Mouse (Mus musculus) kidney, adult 2 months (tissue): ENCODE data around the gene Gpx1. TPM values are rescaled to one million over a fixed set of nuclear protein-coding genes. Genes with fewer than 3 reads are reported as not detected.

Source experiments
- DNase-seq: peaks from one replicate; pipeline ENCODE4 v3.0.0; 2021
- H3K27ac ChIP-seq: fragments of 200-500 bp; 2 replicates; pipeline ENCODE4 v1.5.1; 2012; ENCODE audit warnings: low read depth, low read length, control low read depth, inconsistent platforms; ENCODE audit not compliant: insufficient read depth
- H3K27me3 ChIP-seq: fragments of 200-500 bp; replicated peaks from 2 replicates; pipeline ENCODE4 v1.6.1; 2012; ENCODE audit warnings: mild to moderate bottlenecking, moderate library complexity, low read length, inconsistent platforms; ENCODE audit not compliant: control insufficient read depth, insufficient read depth
- H3K36me3 ChIP-seq: fragments of 200-500 bp; 2 replicates; pipeline ENCODE4 v1.6.1; 2012; ENCODE audit warnings: mild to moderate bottlenecking, moderate library complexity, low read length, inconsistent platforms; ENCODE audit not compliant: control insufficient read depth, insufficient read depth
- H3K4me1 ChIP-seq: fragments of 200-500 bp; 2 replicates; pipeline ENCODE4 v1.6.1; 2011; ENCODE audit warnings: low read length; ENCODE audit not compliant: control insufficient read depth, insufficient read depth
- H3K4me3 ChIP-seq: fragments of 200-500 bp; 2 replicates; pipeline ENCODE4 v1.5.1; 2011; ENCODE audit warnings: mild to moderate bottlenecking, low read depth, low read length, control low read depth; ENCODE audit not compliant: insufficient read depth
- CTCF ChIP-seq: fragments of 200-500 bp; conservative IDR thresholded peaks from 2 replicates; pipeline ENCODE4 v1.5.1; 2011; ENCODE audit warnings: low read depth, mild to moderate bottlenecking, control low read depth, low read length, moderate library complexity, mixed read lengths; ENCODE audit not compliant: insufficient read depth, insufficient read length
- POLR2A ChIP-seq: fragments of 200-500 bp; IDR thresholded peaks from one replicate; pipeline ENCODE4 v1.6.1; 2011; ENCODE audit warnings: low read depth, low read length, control low read depth
- WGBS: fragments of 180-500 bp; shearing (Covaris S2); methylation state at CpG from one replicate; pipeline ENCODE4 v1.1.7; 2018; 5-methylcytosine and 5-hydroxymethylcytosine counted together
- polyA plus RNA-seq: library from polyadenylated mRNA; depleted of rRNA; stranded (reverse); fragments of >200 nt; gene quantifications from 2 replicates; pipeline ENCODE4 v1.2.3, GENCODE M21; 2012

The Gpx1 gene
- polyA plus RNA-seq, 1 experiment = 5,487 TPM

DNA sequence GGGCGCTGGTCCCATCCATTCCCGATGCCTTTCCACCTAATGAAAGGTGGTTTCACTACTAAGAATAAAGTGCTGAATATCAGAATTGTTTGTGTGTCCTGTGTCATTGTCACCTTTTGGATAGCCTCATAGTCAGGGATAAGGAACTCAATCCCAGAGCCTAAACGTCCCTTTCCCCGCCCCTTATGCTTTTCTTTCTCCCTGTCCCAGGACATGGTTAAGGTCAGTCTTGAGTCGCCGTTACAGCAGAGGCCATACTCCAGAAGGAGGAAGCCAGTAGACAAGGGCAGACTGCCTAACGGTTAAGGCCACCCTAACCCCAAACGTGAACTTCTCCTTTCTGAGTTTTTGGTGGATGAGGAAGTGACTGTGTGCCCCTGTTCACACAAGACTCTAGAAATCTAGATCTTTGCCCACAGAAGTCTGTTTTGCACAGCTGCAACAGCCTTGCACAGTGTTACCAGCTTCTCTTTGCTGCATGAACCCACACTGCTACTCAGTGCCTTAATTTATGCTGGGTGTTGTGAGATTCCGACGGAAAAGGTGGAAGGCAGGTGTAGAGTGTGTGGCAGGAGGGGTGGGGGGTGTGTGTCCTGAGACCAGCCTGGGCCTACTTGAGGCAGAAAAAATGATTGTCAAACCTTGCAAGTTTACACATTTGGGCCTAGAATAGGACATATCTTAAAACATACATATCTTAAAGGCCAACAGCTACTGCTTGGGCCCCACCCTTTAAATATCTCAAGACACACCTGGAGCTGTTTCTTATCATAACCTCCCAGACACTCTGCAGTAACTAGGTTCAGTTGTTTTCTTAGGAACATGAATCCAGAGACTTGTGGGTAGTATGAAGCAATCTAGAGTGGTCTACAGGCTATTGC is 1.8 kb downstream of the Gpx1 start:
- TF ChIP-seq CTCF = no peak
- no peak for TF ChIP-seq POLR2A
- peaks cover 3% of the 10 kb centered on the region; the same call in 1 of the 2 replicates for H3K36me3 ChIP-seq
- peak overlapping the region; percentile 97 for H3K27ac ChIP-seq
- peak overlapping the region; percentile 88 for H3K4me3 ChIP-seq
- WGBS = 16% methylated on average over 10 of the region's 10 CpGs
- DNase-seq = peak; percentile 56
- H3K4me1 ChIP-seq = peaks cover 29% of the 10 kb centered on the region; the same call in 1 of the 2 replicates
- no peaks in the 10 kb centered on the region for H3K27me3 ChIP-seq

DNA sequence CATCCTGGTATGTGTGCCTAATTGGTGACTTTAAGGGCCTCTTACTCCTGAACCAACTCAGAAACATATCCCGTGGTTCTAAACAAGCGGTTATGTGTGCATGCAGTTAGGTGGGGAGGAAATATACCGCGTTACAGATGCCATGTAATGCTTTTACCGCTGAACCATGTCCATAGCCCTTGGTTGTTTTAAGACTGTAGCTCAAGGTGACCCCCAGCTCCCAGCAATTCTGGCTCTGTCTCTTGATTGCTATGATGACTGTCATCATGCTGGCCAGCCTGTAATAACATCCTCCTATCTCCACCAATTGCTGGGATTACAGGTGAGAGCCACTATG is 2.4 kb downstream of the Gpx1 start:
- 30% methylated on average over 5 of the region's 5 CpGs for WGBS
- TF ChIP-seq POLR2A (no peak), CTCF (no peak)
- Histone ChIP-seq H3K27me3 (no peaks in the 10 kb centered on the region), H3K4me3 (peak overlapping the region; percentile 18), H3K27ac (peak overlapping the region; percentile 97), H3K36me3 (peaks cover 3% of the 10 kb centered on the region; the same call in 1 of the 2 replicates), H3K4me1 (peaks cover 29% of the 10 kb centered on the region; the same call in 1 of the 2 replicates)
- no peak for DNase-seq

DNA sequence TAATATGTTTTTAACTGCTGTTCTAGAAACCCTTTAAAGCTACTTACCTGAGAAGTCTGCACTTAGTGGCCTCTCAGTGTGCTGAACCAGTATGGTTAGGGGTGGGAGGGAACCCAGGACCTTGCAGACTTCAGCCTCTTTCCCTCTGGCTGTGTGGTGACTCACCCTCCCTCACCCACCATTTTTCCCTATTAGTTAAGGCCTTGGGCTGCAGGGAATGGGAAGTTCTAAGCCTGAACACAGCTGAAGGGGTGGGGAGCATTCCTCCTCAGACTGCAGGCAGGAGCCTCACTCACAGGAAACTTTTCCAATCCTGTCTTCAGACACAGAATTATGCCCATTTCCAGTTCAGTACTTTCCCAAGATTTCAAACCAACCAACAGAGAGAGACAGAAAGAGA is 3.1 kb downstream of the Gpx1 start:
- Histone ChIP-seq H3K4me1 (peaks cover 31% of the 10 kb centered on the region; the same call in 1 of the 2 replicates), H3K27me3 (no peaks in the 10 kb centered on the region), H3K36me3 (peaks cover 1% of the 10 kb centered on the region; the same call in 1 of the 2 replicates), H3K27ac (peak overlapping the region; percentile 97), H3K4me3 (peak overlapping the region; percentile 20)
- no peak for DNase-seq
- TF ChIP-seq POLR2A = no peak
- TF ChIP-seq CTCF = no peak

DNA sequence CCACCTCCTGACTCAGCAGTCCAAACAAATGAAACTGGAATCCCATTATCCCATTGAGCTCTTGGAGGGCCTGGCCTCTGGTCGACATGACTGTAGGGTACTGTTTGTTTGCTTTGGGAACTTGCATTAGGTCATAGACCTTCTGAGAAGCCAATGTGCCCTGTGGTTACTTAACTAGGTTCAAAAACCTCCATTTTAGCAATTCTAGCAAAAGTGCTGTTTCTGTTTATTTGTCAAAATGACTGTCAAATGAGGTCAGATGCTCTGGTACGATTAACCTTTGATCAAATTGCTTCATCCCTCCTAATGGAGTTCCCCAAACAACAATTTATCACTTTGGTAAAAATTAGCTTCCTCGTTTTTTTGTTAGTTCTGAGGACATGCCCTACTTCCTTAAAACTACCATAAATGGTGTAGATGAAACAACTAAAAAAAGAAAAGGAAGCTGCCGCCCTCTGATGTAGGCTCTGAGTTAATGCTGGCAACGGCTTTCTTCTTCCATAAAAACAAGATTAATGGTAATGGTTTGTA is 3.7 kb downstream of the Gpx1 start:
- DNase-seq = peak; percentile 93

DNA sequence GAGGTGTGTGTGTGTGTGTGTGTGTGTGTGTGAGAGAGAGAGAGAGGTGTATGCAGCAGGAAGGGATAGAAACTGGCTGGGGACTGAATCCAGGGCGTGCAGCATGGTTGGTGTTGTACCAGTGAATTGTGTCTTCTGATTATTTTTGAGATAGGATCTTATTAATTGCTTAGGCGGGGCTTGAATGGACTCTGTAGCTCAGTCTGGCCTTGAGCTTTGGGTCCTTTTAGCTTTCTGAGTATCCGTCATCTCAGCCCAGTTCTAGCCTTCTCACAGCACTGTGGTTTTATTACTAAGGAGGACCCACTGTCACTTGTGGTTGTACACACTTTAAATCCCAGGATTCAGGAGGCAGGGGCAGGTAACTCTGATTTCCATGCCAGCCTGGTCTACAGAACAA is 4.6 kb downstream of the Gpx1 start:
- H3K27ac ChIP-seq = peak overlapping the region; percentile 90
- H3K27me3 ChIP-seq = no peaks in the 10 kb centered on the region
- H3K36me3 ChIP-seq = peaks cover 1% of the 10 kb centered on the region; the same call in 1 of the 2 replicates
- WGBS = 43% methylated on average over 3 of the region's 3 CpGs
- peaks cover 29% of the 10 kb centered on the region; the same call in 1 of the 2 replicates for H3K4me1 ChIP-seq
- DNase-seq = peak; percentile 18
- TF ChIP-seq CTCF (no peak), POLR2A (no peak)
- H3K4me3 ChIP-seq = no peak overlapping the region

More for the DNA sequence above, 3.7 kb downstream of the Gpx1 start:
- Histone ChIP-seq H3K4me1 (peaks cover 31% of the 10 kb centered on the region; the same call in 1 of the 2 replicates), H3K4me3 (no peak overlapping the region), H3K36me3 (peaks cover 1% of the 10 kb centered on the region; the same call in 1 of the 2 replicates), H3K27me3 (no peaks in the 10 kb centered on the region), H3K27ac (peak overlapping the region; percentile 97)
- TF ChIP-seq CTCF (no peak), POLR2A (no peak)
- 14% methylated on average over 5 of the region's 5 CpGs for WGBS

DNA sequence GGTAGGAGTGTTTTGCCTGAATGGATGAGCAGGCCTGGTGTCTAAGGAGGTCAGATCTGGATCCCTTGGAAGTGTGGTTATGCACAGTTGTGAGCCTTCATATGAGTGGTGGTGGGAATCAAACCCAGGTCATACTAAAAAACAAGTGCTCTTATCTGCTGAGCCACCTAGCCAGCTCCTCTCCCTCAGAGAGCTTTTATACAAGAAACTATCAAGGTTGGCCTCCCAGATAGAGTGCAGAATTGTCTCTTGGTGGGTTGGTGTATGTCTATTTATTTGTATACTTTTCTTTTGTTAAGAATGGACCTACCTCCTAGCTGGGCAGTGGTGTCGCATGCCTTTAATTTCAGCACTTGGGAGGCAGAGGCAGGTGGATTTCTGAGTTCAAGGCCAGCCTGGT is 5.1 kb downstream of the Gpx1 start:
- WGBS = 94% methylated on average over 1 of the region's 1 CpGs
- H3K27ac ChIP-seq = peak overlapping the region; percentile 90; the same call in 1 of the 2 replicates
- no peak for TF ChIP-seq POLR2A
- TF ChIP-seq CTCF = no peak
- peaks cover 1% of the 10 kb centered on the region; the same call in 1 of the 2 replicates for H3K36me3 ChIP-seq
- H3K4me3 ChIP-seq = no peak overlapping the region
- no peak for DNase-seq
- no peaks in the 10 kb centered on the region for H3K27me3 ChIP-seq
- H3K4me1 ChIP-seq = peaks cover 26% of the 10 kb centered on the region; the same call in 1 of the 2 replicates

DNA sequence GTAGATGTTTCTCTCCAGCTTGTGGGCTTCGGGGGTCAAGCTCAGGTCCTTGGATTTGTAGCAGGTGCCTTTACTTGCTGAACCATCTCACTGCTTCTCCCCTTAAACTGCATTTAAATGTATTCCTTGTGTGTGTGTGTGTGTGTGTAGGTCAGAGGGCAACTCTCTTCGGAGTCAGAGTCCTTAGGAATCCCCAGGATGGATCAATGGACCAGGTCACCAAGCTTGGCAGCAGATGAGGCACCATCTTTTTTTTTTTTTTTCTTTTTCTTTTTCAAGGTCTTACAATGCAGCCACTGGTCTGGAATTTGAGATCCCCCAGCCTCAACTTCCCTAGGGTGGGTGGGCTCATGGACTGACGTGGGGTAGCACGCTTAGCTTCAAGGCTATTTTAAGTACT is 5.8 kb downstream of the Gpx1 start:
- no peak for TF ChIP-seq POLR2A
- no peak for TF ChIP-seq CTCF
- H3K4me1 ChIP-seq = peaks cover 26% of the 10 kb centered on the region; the same call in 1 of the 2 replicates
- DNase-seq = peak; percentile 18
- peaks cover 1% of the 10 kb centered on the region; the same call in 1 of the 2 replicates for H3K36me3 ChIP-seq
- no peak overlapping the region for H3K27ac ChIP-seq
- no peak overlapping the region for H3K4me3 ChIP-seq
- WGBS = 88% methylated on average over 4 of the region's 4 CpGs
- H3K27me3 ChIP-seq = no peaks in the 10 kb centered on the region
